Comparison of ENCODE assay signal across 15 mouse cellular contexts in genomic region chr3:121408386-121408785, GRCm38 (mm10).
"Had no signal": no experiment of that assay in that cellular context is flagged by ENCODE, and none has a peak within 500 bp of the region (broad histone marks: within the 10 kb centered on the region; RNA-seq: fewer than 3 reads in every experiment).

No protein-coding gene starts in this region.

- H3K4me3 ChIP-seq: megakaryocyte, embryonic 14.5 days; midbrain, embryonic 13.5 days; midbrain, embryonic 15.5 days; neural tube, embryonic 12.5 days; stomach, embryonic 15.5 days had no signal

- H3K27ac ChIP-seq: macrophage; midbrain, embryonic 13.5 days; midbrain, embryonic 15.5 days; neural tube, embryonic 12.5 days; stomach, embryonic 15.5 days; stomach, postnatal 0 days had no signal

- H3K27me3 ChIP-seq: midbrain, embryonic 13.5 days; midbrain, embryonic 15.5 days; neural tube, embryonic 12.5 days; stomach, embryonic 15.5 days had no signal

- DNase-seq: lung, adult 18-20 months; lung, embryonic 14.5 days; lung, postnatal 10 days; lung, postnatal 36 days; right cerebral cortex, postnatal 14 days; thymus, adult 2 months; thymus, postnatal 25 days; thymus, postnatal 4 days had no signal

- H3K36me3 ChIP-seq: midbrain, embryonic 13.5 days; midbrain, embryonic 15.5 days; neural tube, embryonic 12.5 days; stomach, embryonic 15.5 days had no signal

- H3K4me1 ChIP-seq: midbrain, embryonic 13.5 days; neural tube, embryonic 12.5 days had no signal
